ENCODE assay signal across 8 mouse cellular contexts in genomic region chr5:41044465-41044864, GRCm38 (mm10).
DNase-seq lines count a peak whose midpoint lies in the region; ATAC-seq and TF ChIP-seq lines count a peak whose summit lies in the region.

No protein-coding gene starts in this region.

- H3K27me3 ChIP-seq in intestine, embryonic 14.5 days (replicated peaks; ENCODE audit: control insufficient read depth, insufficient read depth, low read length): no peaks in the 10 kb centered on the region
- no peaks in the 10 kb centered on the region for H3K27me3 ChIP-seq in intestine, embryonic 15.5 days (replicated peaks)
- H3K27me3 ChIP-seq in forebrain, embryonic 15.5 days: no peaks in the 10 kb centered on the region

- no peak overlapping the region for H3K4me3 ChIP-seq in intestine, embryonic 14.5 days (ENCODE audit: low read depth, low read length)
- no peak overlapping the region for H3K4me3 ChIP-seq in intestine, embryonic 15.5 days (replicated peaks)
- H3K4me3 ChIP-seq in forebrain, embryonic 15.5 days: no peak overlapping the region
- H3K4me3 ChIP-seq in left cerebral cortex, adult 2 months: no peak overlapping the region

- no peak overlapping the region for H3K27ac ChIP-seq in intestine, embryonic 14.5 days (ENCODE audit: low read depth)
- no peak overlapping the region for H3K27ac ChIP-seq in intestine, embryonic 15.5 days
- no peak overlapping the region for H3K27ac ChIP-seq in forebrain, embryonic 15.5 days (replicated peaks)
- no peak overlapping the region for H3K27ac ChIP-seq in left cerebral cortex, adult 2 months

- no peaks in the 10 kb centered on the region for H3K4me1 ChIP-seq in intestine, embryonic 14.5 days (replicated peaks; ENCODE audit: control insufficient read depth, insufficient read depth, low read length)
- no peaks in the 10 kb centered on the region for H3K4me1 ChIP-seq in intestine, embryonic 15.5 days (replicated peaks)
- H3K4me1 ChIP-seq in forebrain, embryonic 15.5 days: no peaks in the 10 kb centered on the region

- H3K4me2 ChIP-seq in intestine, embryonic 14.5 days (ENCODE audit: low read length): no peak overlapping the region
- no peak overlapping the region for H3K4me2 ChIP-seq in intestine, embryonic 15.5 days (replicated peaks)
- H3K4me2 ChIP-seq in forebrain, embryonic 15.5 days (replicated peaks): no peak overlapping the region

- intact Hi-C loops in left cerebral cortex, adult 2 months (cut with DNase I): loop anchor here (2.0 kb wide), 1 partner anchor 38 kb away; no protein-coding TSS in a partner anchor

- TF ChIP-seq CTCF in left cerebral cortex, adult 2 months (IDR thresholded peaks at IDR 0.05): peak; percentile 86

- H3K9ac ChIP-seq in intestine, embryonic 14.5 days (ENCODE audit: low read length): no peak overlapping the region
- no peak overlapping the region for H3K9ac ChIP-seq in intestine, embryonic 15.5 days
- H3K9ac ChIP-seq in forebrain, embryonic 15.5 days (replicated peaks): no peak overlapping the region

- DNase-seq in intestine, embryonic 14.5 days (ENCODE audit: low spot score): peak; percentile 89
- peak; percentile 44 for DNase-seq in cerebellum, adult 11 months
- peak; percentile 56 for DNase-seq in hindlimb bud, embryonic 11.5 days (ENCODE audit: extremely low spot score, low read depth, low spot score)
- DNase-seq in left cerebral cortex, adult 2 months (ENCODE audit: extremely low spot score in 1 of 2, low spot score in 2 of 2): peak; percentile 73 to 74
- peak; percentile 78 for DNase-seq in mesoderm, embryonic 11.5 days (ENCODE audit: low read depth, low spot score)
- peak; percentile 3 for DNase-seq in skeletal muscle tissue, adult 2 months (ENCODE audit: low read depth, low spot score)

- no peaks in the 10 kb centered on the region for H3K36me3 ChIP-seq in intestine, embryonic 14.5 days (ENCODE audit: control insufficient read depth, insufficient read depth, low read length)
- no peaks in the 10 kb centered on the region for H3K36me3 ChIP-seq in intestine, embryonic 15.5 days
- no peaks in the 10 kb centered on the region for H3K36me3 ChIP-seq in forebrain, embryonic 15.5 days

- 0 out of 2 replicates have a peak, but pooled peaks have one; percentile 65 for ATAC-seq in intestine, embryonic 14.5 days (replicated peaks; ENCODE audit: low FRiP score, low TSS enrichment, low read depth)
- ATAC-seq in intestine, embryonic 15.5 days: no peak
- ATAC-seq in forebrain, embryonic 15.5 days (replicated peaks): peak; percentile 80

- no peaks in the 10 kb centered on the region for H3K9me3 ChIP-seq in intestine, embryonic 14.5 days (ENCODE audit: control insufficient read depth, low read length)
- H3K9me3 ChIP-seq in intestine, embryonic 15.5 days: no peaks in the 10 kb centered on the region
- no peaks in the 10 kb centered on the region for H3K9me3 ChIP-seq in forebrain, embryonic 15.5 days

Comparison
In these comparisons a context has a peak if more than half of its experiments do, and no peak if none do; other contexts are left out.
1. DNase-seq: peak in every context shown above with its lines; median percentile 89 in intestine, embryonic 14.5 days; 78 in mesoderm, embryonic 11.5 days; 74 in left cerebral cortex, adult 2 months; 56 in hindlimb bud, embryonic 11.5 days; 44 in cerebellum, adult 11 months; 3 in skeletal muscle tissue, adult 2 months.